Mouse (Mus musculus): ENCODE results near the gene Tigd4.
"Not testable (repeated sequence)": the region's sequence is repeated elsewhere in the genome, so short reads cannot be mapped to it uniquely, and the experiment has no call there.

The Tigd4 gene

GRCm38 (mm10) chr3:84593274-84593673 is at the start of gene Tigd4:
Gene Tigd4 (plus strand): TSS chr3:84593574.
- DNase-seq (ENCODE audit: low spot score in 2 of 2): no peak

- DNase-seq (ENCODE audit: low spot score in 2 of 2): no peak
Observed at GRCm38 (mm10) chr3:84547177-84547576, 46.2 kb upstream of the Tigd4 start.

GRCm38 (mm10) chr3:84555780-84556179 is 37.6 kb upstream of the Tigd4 start:
- DNase-seq (ENCODE audit: low spot score in 2 of 2): no peak

GRCm38 (mm10) chr3:84558301-84558700 is 35.1 kb upstream of the Tigd4 start:
- DNase-seq (ENCODE audit: low spot score in 2 of 2): no peak

GRCm38 (mm10) chr3:84562911-84563310 is 30.5 kb upstream of the Tigd4 start:
- not testable (repeated sequence) for DNase-seq (ENCODE audit: low spot score in 2 of 2)

GRCm38 (mm10) chr3:84563415-84563814 is 30.0 kb upstream of the Tigd4 start:
- DNase-seq (ENCODE audit: low spot score in 2 of 2): no peak

GRCm38 (mm10) chr3:84568540-84568939 is 24.8 kb upstream of the Tigd4 start:
- DNase-seq (ENCODE audit: low spot score in 2 of 2): no peak

GRCm38 (mm10) chr3:84569587-84569986 is 23.8 kb upstream of the Tigd4 start:
- DNase-seq (ENCODE audit: low spot score in 2 of 2): no peak

- DNase-seq (ENCODE audit: low spot score in 2 of 2): no peak
Observed at GRCm38 (mm10) chr3:84570501-84570900, 22.9 kb upstream of the Tigd4 start.

GRCm38 (mm10) chr3:84580716-84581115 is 12.7 kb upstream of the Tigd4 start:
- no peak for DNase-seq (ENCODE audit: low spot score in 2 of 2)

GRCm38 (mm10) chr3:84581696-84582022 is 11.7 kb upstream of the Tigd4 start:
- DNase-seq (ENCODE audit: low spot score in 2 of 2): no peak

- DNase-seq (ENCODE audit: low spot score in 2 of 2): peak; percentile 92
Observed at GRCm38 (mm10) chr3:84582023-84582912, 11.1 kb upstream of the Tigd4 start, which contains the start of gene Arfip1. Gene Arfip1 (minus strand): TSS chr3:84582625.

- no peak for DNase-seq (ENCODE audit: low spot score in 2 of 2)
Observed at GRCm38 (mm10) chr3:84582913-84583276, 10.5 kb upstream of the Tigd4 start.

- no peak for DNase-seq (ENCODE audit: low spot score in 2 of 2)
Observed at GRCm38 (mm10) chr3:84586736-84587135, 6.6 kb upstream of the Tigd4 start.

GRCm38 (mm10) chr3:84594894-84595676 is 1.7 kb downstream of the Tigd4 start:
- DNase-seq (ENCODE audit: low spot score in 2 of 2): peak; percentile 39 to 57

GRCm38 (mm10) chr3:84595677-84596234 is 2.4 kb downstream of the Tigd4 start:
- DNase-seq (ENCODE audit: low spot score in 2 of 2): no peak

GRCm38 (mm10) chr3:84597996-84598734 is 4.8 kb downstream of the Tigd4 start:
- no peak for DNase-seq (ENCODE audit: low spot score in 2 of 2)

- DNase-seq (ENCODE audit: low spot score in 2 of 2): no peak
Observed at GRCm38 (mm10) chr3:84598756-84599155, 5.4 kb downstream of the Tigd4 start.

GRCm38 (mm10) chr3:84601870-84602495 is 8.6 kb downstream of the Tigd4 start:
- DNase-seq (ENCODE audit: low spot score in 2 of 2): no peak

- no peak for DNase-seq (ENCODE audit: low spot score in 2 of 2)
Observed at GRCm38 (mm10) chr3:84602759-84603158, 9.4 kb downstream of the Tigd4 start.

- no peak for DNase-seq (ENCODE audit: low spot score in 2 of 2)
Observed at GRCm38 (mm10) chr3:84603212-84603611, 9.8 kb downstream of the Tigd4 start.

Data from right cerebral cortex, postnatal 36 days (tissue).